ENCODE assay signal across 23 mouse cellular contexts in the genomic region with DNA sequence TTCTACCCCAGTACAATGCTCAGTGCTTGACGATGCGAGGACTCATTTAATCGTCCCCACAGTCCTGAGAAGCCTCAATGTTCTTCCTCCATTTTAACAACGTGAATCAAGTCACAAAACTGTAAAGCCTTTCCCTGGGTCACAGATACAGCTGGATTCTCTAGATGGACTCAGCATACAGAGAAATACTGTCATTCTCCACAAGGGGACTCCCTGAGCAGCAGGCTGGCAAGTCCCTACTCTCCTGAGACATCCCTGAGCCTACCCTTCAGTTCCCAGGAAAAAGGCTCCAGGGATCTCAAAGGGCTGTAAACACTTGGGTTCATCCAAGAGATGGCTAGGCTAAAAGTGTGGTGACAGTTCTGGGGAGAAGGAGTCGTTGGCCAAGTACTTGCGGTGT. TPM values are rescaled to one million over a fixed set of nuclear protein-coding genes. Genes with fewer than 3 reads are reported as not detected.
DNase-seq lines count a peak whose midpoint lies in the region; TF ChIP-seq lines count a peak whose summit lies in the region.
"Had no signal": no experiment of that assay in that cellular context is flagged by ENCODE, and none has a peak within 500 bp of the region (broad histone marks: within the 10 kb centered on the region; RNA-seq: fewer than 3 reads in every experiment).

No protein-coding gene starts in this region.

- no peaks in the 10 kb centered on the region for H3K4me1 ChIP-seq in MEL (ENCODE audit: control insufficient read depth in 1 of 2, insufficient read depth in 2 of 2, low read length in 2 of 2)
- H3K4me1 ChIP-seq: embryonic facial prominence, embryonic 10.5 days; heart, embryonic 12.5 days; intestine, embryonic 15.5 days; limb, embryonic 10.5 days; liver, embryonic 12.5 days; midbrain, embryonic 13.5 days; neural tube, embryonic 15.5 days had no signal

- H3K27ac ChIP-seq in layer of hippocampus, adult 2 months: no peak overlapping the region
- no peak overlapping the region for H3K27ac ChIP-seq in MEL (ENCODE audit: control insufficient read depth, low read depth, low read length)
- H3K27ac ChIP-seq: embryonic facial prominence, embryonic 10.5 days; gastrocnemius, adult 2 months; hindbrain, embryonic 14.5 days; intestine, embryonic 15.5 days; limb, embryonic 10.5 days; liver, embryonic 12.5 days; macrophage; midbrain, embryonic 13.5 days; neural tube, embryonic 15.5 days had no signal

- TF ChIP-seq RAD21 in MEL (IDR thresholded peaks at IDR 0.05; ENCODE audit: low read depth, low read length): peak; percentile 20

- DNase-seq in layer of hippocampus, adult 2 months (ENCODE audit: low spot score in 2 of 2): no peak
- DNase-seq in layer of hippocampus, postnatal 36 days: no peak
- DNase-seq in lung, postnatal 10 days: peak; percentile 16
- no peak for DNase-seq in lung, postnatal 14 days
- DNase-seq in MEL (ENCODE audit: low read depth, low spot score) (no peak), adipocyte (ENCODE audit: low spot score) (no peak)
- no peak for DNase-seq in cerebellum, adult 11 months
- DNase-seq: adrenal gland, postnatal 36 days; cerebellum, adult 2 months; gastrocnemius, adult 2 months; kidney, postnatal 10 days; right cerebral cortex, postnatal 25 days; thymus, adult 18-20 months had no signal

- TF ChIP-seq CTCF in layer of hippocampus, adult 2 months (conservative IDR thresholded peaks at IDR 0.05): peak; percentile 67
- peak; percentile 12 to 38 (median 13); a peak in 2 of 6 replicates for TF ChIP-seq CTCF in MEL (IDR thresholded peaks at IDR 0.05 in 2 of 3, conservative IDR thresholded peaks at IDR 0.05 in 1 of 3; ENCODE audit: control insufficient read depth in 1 of 3, insufficient read depth in 1 of 3, low read depth in 2 of 3, low read length in 3 of 3, poor library complexity in 1 of 3, severe bottlenecking in 1 of 3)

- no peaks in the 10 kb centered on the region for H3K36me3 ChIP-seq in MEL (ENCODE audit: control insufficient read depth in 1 of 2, insufficient read depth in 2 of 2, low read length in 2 of 2)
- H3K36me3 ChIP-seq: embryonic facial prominence, embryonic 10.5 days; G1E; heart, embryonic 12.5 days; intestine, embryonic 15.5 days; limb, embryonic 10.5 days; liver, embryonic 12.5 days; midbrain, embryonic 13.5 days; neural tube, embryonic 15.5 days had no signal

- H3K9ac ChIP-seq in MEL (ENCODE audit: control insufficient read depth, low read depth, low read length, poor library complexity, severe bottlenecking): no peak overlapping the region
- H3K9ac ChIP-seq: heart, embryonic 12.5 days; hindbrain, embryonic 14.5 days; intestine, embryonic 15.5 days; liver, embryonic 12.5 days; midbrain, embryonic 13.5 days; neural tube, embryonic 15.5 days had no signal

- no peaks in the 10 kb centered on the region for H3K27me3 ChIP-seq in MEL (ENCODE audit: control insufficient read depth in 1 of 2, insufficient read depth in 2 of 2, low read length in 2 of 2)
- H3K27me3 ChIP-seq: heart, embryonic 12.5 days; intestine, embryonic 15.5 days; liver, embryonic 12.5 days; midbrain, embryonic 13.5 days; neural tube, embryonic 15.5 days had no signal

- H3K79me2 ChIP-seq in MEL (ENCODE audit: control insufficient read depth, insufficient read depth, low read length, poor library complexity): no peaks in the 10 kb centered on the region; the same call in 1 of the 2 replicates

- TF ChIP-seq EP300 in MEL (IDR thresholded peaks at IDR 0.05; ENCODE audit: low read depth in 1 of 2, low read length in 2 of 2): no peak

- H3K9me3 ChIP-seq in MEL (replicated peaks; ENCODE audit: insufficient read depth, low read length): no peaks in the 10 kb centered on the region; the same call in 1 of the 2 replicates
- H3K9me3 ChIP-seq: embryonic facial prominence, embryonic 10.5 days; G1E; heart, embryonic 12.5 days; intestine, embryonic 15.5 days; limb, embryonic 10.5 days; liver, embryonic 12.5 days; midbrain, embryonic 13.5 days; neural tube, embryonic 15.5 days had no signal

- no peak overlapping the region for H3K4me3 ChIP-seq in layer of hippocampus, adult 2 months
- no peak overlapping the region for H3K4me3 ChIP-seq in MEL (ENCODE audit: control insufficient read depth in 1 of 2, insufficient read depth in 1 of 2, low read depth in 2 of 2, low read length in 2 of 2)
- H3K4me3 ChIP-seq: embryonic facial prominence, embryonic 10.5 days; gastrocnemius, adult 2 months; heart, embryonic 12.5 days; intestine, embryonic 15.5 days; limb, embryonic 10.5 days; liver, embryonic 12.5 days; midbrain, embryonic 13.5 days; neural tube, embryonic 15.5 days had no signal

- no peak for TF ChIP-seq POLR2A in MEL (IDR thresholded peaks at IDR 0.05; ENCODE audit: control insufficient read depth in 1 of 2, insufficient read depth in 1 of 2, low read depth in 1 of 2, low read length in 2 of 2, poor library complexity in 1 of 2)

TF ChIP-seq in MEL, 35 proteins besides CTCF, POLR2A, EP300 and RAD21:
- TF ChIP-seq POLR2AphosphoS2 (IDR thresholded peaks at IDR 0.05; ENCODE audit: low read length): no peak
- peak; percentile 47 for TF ChIP-seq SMC3 (IDR thresholded peaks at IDR 0.05; ENCODE audit: low read depth, low read length)
- 0 out of 2 replicates have a peak, but pooled peaks have one; percentile 12 for TF ChIP-seq ZC3H11A (IDR thresholded peaks at IDR 0.05; ENCODE audit: low read depth, low read length)
- TF ChIP-seq TAL1 (IDR thresholded peaks at IDR 0.05; ENCODE audit: low read length): no peak

RNA-seq across cellular contexts. Expression of a gene that starts 37.3 kb away (rescaled TPM):
- total RNA-seq in layer of hippocampus, adult 2 months (2021): 1 to 10 TPM; 3.8 to 4.5 TPM
- 1 to 10 TPM; 3.5 to 3.9 TPM for total RNA-seq in layer of hippocampus, postnatal 36 days (2021)
- total RNA-seq in MEL (2012; rRNA removed): 10.3 and 14.7 TPM in 2 replicates
- 10 to 100 TPM in 1 of 2 experiments, not detected in 1; 11.6 TPM for polyA plus RNA-seq in MEL (2012; ENCODE audit: insufficient read depth in 1 of 2, insufficient read length in 2 of 2, low read depth in 1 of 2, low replicate concordance in 2 of 2, missing spikeins in 1 of 2)
